Mouse (Mus musculus): ENCODE measurements around the gene Dtx2. TPM values are rescaled to one million over a fixed set of nuclear protein-coding genes. Genes with fewer than 3 reads are reported as not detected.
"Not testable (repeated sequence)": the region's sequence is repeated elsewhere in the genome, so short reads cannot be mapped to it uniquely, and the experiment has no call there.

The Dtx2 gene
- polyA plus RNA-seq, 1 experiment from 2014 or later, result 37.9 TPM

GRCm38 (mm10) chr5:136038258-136039214 lies 43.9 kb downstream of the Dtx2 start, which contains the start of gene Upk3b:
Gene Upk3b (plus strand): TSS chr5:136038496.
- no peak for ATAC-seq (ENCODE audit: low FRiP score, low read depth)
- H3K9me3 ChIP-seq, result no peaks in the 10 kb centered on the region

GRCm38 (mm10) chr5:136040210-136040609 lies 45.6 kb downstream of the Dtx2 start:
- Histone ChIP-seq H3K27me3 (no peaks in the 10 kb centered on the region), H3K9me3 (no peaks in the 10 kb centered on the region), H3K36me3 (no peaks in the 10 kb centered on the region), H3K4me3 (no peak overlapping the region), H3K9ac (no peak overlapping the region), H3K4me2 (replicated peaks) (0 out of 2 replicates have a peak overlapping the region, but pooled peaks have one; percentile 17), H3K27ac (no peak overlapping the region), H3K4me1 (no peaks in the 10 kb centered on the region)
- WGBS, result 50% methylated on average over 5 of the region's 5 CpGs
- ATAC-seq (ENCODE audit: low FRiP score, low read depth), result no peak

More at GRCm38 (mm10) chr5:136038258-136039214, 43.9 kb downstream of the Dtx2 start, which contains the start of gene Upk3b:
- H3K27ac ChIP-seq, result no peak within 1 kb of the TSS
- no peak within 1 kb of the TSS for H3K4me2 ChIP-seq (replicated peaks)
- no peaks in the 10 kb centered on the region for H3K36me3 ChIP-seq
- H3K9ac ChIP-seq, result no peak within 1 kb of the TSS
- H3K4me3 ChIP-seq, result no peak within 1 kb of the TSS
- 66% methylated on average over 17 of the region's 17 CpGs for WGBS
- H3K27me3 ChIP-seq, result no peaks in the 10 kb centered on the region
- H3K4me1 ChIP-seq, result no peaks in the 10 kb centered on the region

- H3K4me1 ChIP-seq, result no peaks in the 10 kb centered on the region
- no peak overlapping the region for H3K27ac ChIP-seq
- no peaks in the 10 kb centered on the region for H3K27me3 ChIP-seq
- H3K4me2 ChIP-seq (replicated peaks), result no peak overlapping the region
- no peak for ATAC-seq (ENCODE audit: low FRiP score, low read depth)
- H3K4me3 ChIP-seq, result no peak overlapping the region
- no peaks in the 10 kb centered on the region for H3K36me3 ChIP-seq
- H3K9ac ChIP-seq, result no peak overlapping the region
- 29% methylated on average over 2 of the region's 2 CpGs for WGBS
- H3K9me3 ChIP-seq, result no peaks in the 10 kb centered on the region
Measured at GRCm38 (mm10) chr5:136041260-136041659, 46.7 kb downstream of the Dtx2 start.

DNA sequence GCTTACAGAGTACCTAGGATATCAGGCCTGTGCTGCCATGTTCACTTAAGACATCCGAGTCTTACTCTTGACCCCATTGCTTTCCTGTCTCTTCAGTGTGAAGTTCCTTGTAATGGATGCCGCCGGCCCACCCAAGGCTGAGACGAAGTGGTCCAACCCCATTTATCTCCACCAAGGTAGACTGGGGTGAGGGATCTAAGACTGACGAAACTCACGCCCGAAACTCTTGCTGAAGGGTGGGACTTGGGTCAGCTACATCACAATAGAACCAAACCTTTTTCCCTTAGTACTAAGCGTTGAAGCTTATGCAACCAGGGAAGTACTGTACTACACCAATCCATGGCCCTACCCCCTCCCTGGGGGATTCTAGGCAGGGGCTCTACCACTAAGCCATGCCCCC lies 47.1 kb downstream of the Dtx2 start:
- H3K36me3 ChIP-seq, result no peaks in the 10 kb centered on the region
- H3K4me2 ChIP-seq (replicated peaks), result no peak overlapping the region
- H3K9me3 ChIP-seq, result no peaks in the 10 kb centered on the region
- no peak overlapping the region for H3K27ac ChIP-seq
- no peaks in the 10 kb centered on the region for H3K27me3 ChIP-seq
- no peak for ATAC-seq (ENCODE audit: low FRiP score, low read depth)
- 95% methylated on average over 8 of the region's 8 CpGs for WGBS
- H3K4me3 ChIP-seq, result no peak overlapping the region
- no peaks in the 10 kb centered on the region for H3K4me1 ChIP-seq
- no peak overlapping the region for H3K9ac ChIP-seq

DNA sequence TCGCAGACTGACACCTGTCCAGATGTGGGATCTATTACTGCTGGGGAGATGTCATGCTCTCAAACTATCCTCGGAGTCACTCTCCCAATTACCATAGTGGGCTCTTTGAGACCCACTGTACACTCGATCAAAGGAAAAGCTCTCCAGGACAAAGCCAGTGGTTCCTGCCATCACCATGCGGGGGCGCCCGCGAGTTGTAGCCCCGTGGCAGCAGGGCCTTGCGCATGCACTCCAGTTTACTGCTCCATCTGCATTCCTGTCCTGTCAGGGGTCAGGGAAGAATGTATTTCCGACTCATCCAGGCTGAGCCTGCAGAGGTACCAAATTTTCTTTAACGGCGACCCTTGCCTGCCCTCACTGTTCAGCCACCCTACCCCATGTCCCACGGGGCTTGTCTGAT lies 50.3 kb downstream of the Dtx2 start:
- no peak overlapping the region for H3K4me2 ChIP-seq (replicated peaks)
- H3K27ac ChIP-seq, result no peak overlapping the region
- ATAC-seq (ENCODE audit: low FRiP score, low read depth), result no peak
- H3K9me3 ChIP-seq, result no peaks in the 10 kb centered on the region
- 62% methylated on average over 13 of the region's 13 CpGs for whole genome bisulfite sequencing
- H3K36me3 ChIP-seq, result no peaks in the 10 kb centered on the region
- H3K4me1 ChIP-seq, result no peaks in the 10 kb centered on the region
- H3K9ac ChIP-seq, result no peak overlapping the region
- H3K4me3 ChIP-seq, result no peak overlapping the region
- H3K27me3 ChIP-seq, result no peaks in the 10 kb centered on the region

- no peak overlapping the region for H3K4me2 ChIP-seq (replicated peaks)
- no peaks in the 10 kb centered on the region for H3K36me3 ChIP-seq
- no peaks in the 10 kb centered on the region for H3K9me3 ChIP-seq
- WGBS, result 43% methylated on average over 9 of the region's 9 CpGs
- no peaks in the 10 kb centered on the region for H3K4me1 ChIP-seq
- no peak overlapping the region for H3K9ac ChIP-seq
- H3K4me3 ChIP-seq, result no peak overlapping the region
- no peak overlapping the region for H3K27ac ChIP-seq
- no peaks in the 10 kb centered on the region for H3K27me3 ChIP-seq
- ATAC-seq (ENCODE audit: low FRiP score, low read depth), result no peak
Measured at GRCm38 (mm10) chr5:136045408-136045807, 50.8 kb downstream of the Dtx2 start.

DNA sequence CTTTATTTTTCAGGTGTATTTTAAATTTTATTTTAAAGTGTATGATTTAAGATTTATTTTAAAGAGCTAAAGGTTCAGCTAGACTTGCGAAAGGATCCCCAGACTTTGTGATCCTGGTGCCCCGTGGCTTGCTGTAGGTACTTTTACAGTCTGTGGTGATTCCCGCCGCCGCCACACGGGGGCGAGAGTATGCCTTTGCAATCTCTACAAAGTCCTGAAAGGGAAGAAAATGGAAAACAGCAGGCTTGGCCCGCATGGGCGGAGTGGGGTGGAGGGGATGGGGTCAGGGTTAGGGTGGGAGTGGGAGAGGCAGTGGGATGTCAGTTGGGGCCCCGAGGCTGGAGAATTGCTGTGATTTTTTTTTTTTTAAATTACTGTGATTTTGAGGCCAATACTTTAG lies 51.4 kb downstream of the Dtx2 start:
- no peaks in the 10 kb centered on the region for H3K4me1 ChIP-seq
- H3K4me2 ChIP-seq (replicated peaks), result no peak overlapping the region
- no peak overlapping the region for H3K27ac ChIP-seq
- no peaks in the 10 kb centered on the region for H3K27me3 ChIP-seq
- H3K4me3 ChIP-seq, result no peak overlapping the region
- WGBS, result 3% methylated on average over 10 of the region's 10 CpGs
- no peak for ATAC-seq (ENCODE audit: low FRiP score, low read depth)
- no peaks in the 10 kb centered on the region for H3K9me3 ChIP-seq
- H3K9ac ChIP-seq, result no peak overlapping the region
- H3K36me3 ChIP-seq, result no peaks in the 10 kb centered on the region

DNA sequence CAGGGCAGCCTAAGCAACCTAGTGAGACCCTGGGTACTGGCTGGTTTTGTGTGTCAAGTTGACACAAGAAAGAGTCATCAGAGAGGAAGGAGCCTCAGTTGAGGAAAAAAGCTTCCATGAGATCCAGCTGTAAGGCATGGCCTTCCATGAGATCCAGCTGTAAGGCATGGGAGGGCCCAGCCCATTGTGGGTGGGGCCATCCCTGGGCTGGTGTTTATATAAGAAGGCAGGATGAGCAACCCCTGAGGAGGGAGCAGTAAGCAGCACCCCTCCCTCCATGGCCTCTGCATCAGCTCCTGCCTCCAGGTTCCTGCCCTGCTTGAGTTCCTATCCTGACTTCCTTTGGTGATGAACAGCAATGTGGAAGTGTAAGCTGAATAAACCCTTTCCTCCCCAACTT lies 53.9 kb downstream of the Dtx2 start:
- not testable (repeated sequence) for H3K4me2 ChIP-seq (replicated peaks); ATAC-seq (ENCODE audit: low FRiP score, low read depth); H3K4me3 ChIP-seq; H3K9me3 ChIP-seq; H3K27ac ChIP-seq; H3K9ac ChIP-seq; H3K27me3 ChIP-seq; H3K36me3 ChIP-seq
- H3K4me1 ChIP-seq, result peaks cover 11% of the 10 kb centered on the region

DNA sequence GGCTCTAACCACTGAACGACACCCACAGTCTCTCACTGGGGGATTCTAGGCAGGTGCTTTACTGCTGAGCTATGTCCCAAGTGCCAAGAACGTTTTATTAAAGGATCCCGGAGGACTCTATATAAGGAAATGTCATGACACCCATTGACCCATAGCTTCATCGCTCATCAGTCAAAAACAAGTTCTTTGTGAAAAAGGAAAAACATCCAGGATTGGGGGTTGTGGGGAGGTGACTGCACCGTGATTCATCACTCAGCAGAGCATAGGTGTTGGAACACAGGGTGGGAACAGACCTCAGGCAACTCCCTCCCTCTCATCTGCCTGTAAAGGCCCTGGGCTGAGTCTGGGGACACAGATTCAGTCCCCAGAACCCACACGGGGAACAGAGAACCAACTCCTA lies 55.3 kb downstream of the Dtx2 start:
- 65% methylated on average over 6 of the region's 6 CpGs for WGBS
- H3K4me3 ChIP-seq, result no peak overlapping the region
- no peaks in the 10 kb centered on the region for H3K9me3 ChIP-seq
- no peak overlapping the region for H3K4me2 ChIP-seq (replicated peaks)
- H3K4me1 ChIP-seq, result peaks cover 11% of the 10 kb centered on the region
- no peak overlapping the region for H3K27ac ChIP-seq
- H3K9ac ChIP-seq, result no peak overlapping the region
- H3K27me3 ChIP-seq, result no peaks in the 10 kb centered on the region
- no peak for ATAC-seq (ENCODE audit: low FRiP score, low read depth)
- H3K36me3 ChIP-seq, result no peaks in the 10 kb centered on the region

GRCm38 (mm10) chr5:136051231-136052085 lies 56.9 kb downstream of the Dtx2 start:
- 17% methylated on average over 10 of the region's 10 CpGs for WGBS

DNA sequence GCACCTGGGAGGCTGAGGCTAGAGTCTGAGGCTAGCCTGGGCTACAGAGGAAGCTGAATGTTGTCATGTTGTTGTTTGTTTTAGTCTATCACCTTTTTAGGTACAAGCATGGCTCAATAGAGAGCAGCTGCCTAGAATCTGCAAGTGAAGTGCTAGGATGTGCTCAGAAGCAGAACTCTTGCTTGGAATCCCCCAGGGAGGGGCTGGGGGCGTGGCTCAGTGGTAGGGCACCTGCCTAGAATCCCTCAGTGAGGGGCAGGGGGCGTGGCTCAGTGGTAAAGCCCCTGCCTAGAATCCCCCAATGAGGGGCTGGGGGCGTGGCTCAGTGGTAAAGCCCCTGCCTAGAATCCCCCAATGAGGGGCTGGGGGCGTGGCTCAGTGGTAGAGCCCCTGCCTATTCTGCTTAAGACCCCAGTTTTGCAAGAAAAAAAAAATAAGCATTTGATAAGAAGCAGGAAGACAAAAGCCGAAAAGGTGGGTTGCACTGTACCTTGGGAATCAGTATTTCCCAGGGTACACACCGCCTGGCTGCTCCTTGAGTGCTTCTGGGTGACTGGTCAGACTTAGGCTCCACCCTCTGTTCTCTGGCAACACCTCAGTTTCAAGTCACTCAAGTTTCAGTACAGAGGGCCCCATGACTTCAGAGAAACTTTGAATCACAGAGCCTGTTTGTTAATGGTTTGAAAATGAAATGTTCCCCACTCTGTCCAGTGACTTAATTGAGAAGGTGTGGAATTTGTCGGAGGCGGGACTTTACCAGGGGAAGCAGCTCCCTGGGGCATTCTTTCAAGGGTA lies 58.5 kb downstream of the Dtx2 start:
- no peak for ATAC-seq (ENCODE audit: low FRiP score, low read depth)
- peaks cover 8% of the 10 kb centered on the region; the same call in 1 of the 2 replicates for H3K27me3 ChIP-seq
- no peak overlapping the region for H3K4me2 ChIP-seq (replicated peaks)
- no peak overlapping the region for H3K27ac ChIP-seq
- H3K36me3 ChIP-seq, result no peaks in the 10 kb centered on the region
- H3K4me1 ChIP-seq, result peaks cover 16% of the 10 kb centered on the region
- WGBS, result 79% methylated on average over 8 of the region's 8 CpGs
- H3K4me3 ChIP-seq, result no peak overlapping the region
- H3K9ac ChIP-seq, result no peak overlapping the region
- no peaks in the 10 kb centered on the region for H3K9me3 ChIP-seq

More at GRCm38 (mm10) chr5:136051231-136052085, 56.9 kb downstream of the Dtx2 start:
- Histone ChIP-seq H3K4me2 (replicated peaks) (no peak overlapping the region), H3K9me3 (no peaks in the 10 kb centered on the region), H3K4me3 (no peak overlapping the region), H3K27ac (peak overlapping the region; percentile 65; the same call in 1 of the 2 replicates), H3K27me3 (no peaks in the 10 kb centered on the region), H3K9ac (no peak overlapping the region), H3K36me3 (no peaks in the 10 kb centered on the region), H3K4me1 (peaks cover 11% of the 10 kb centered on the region)
- ATAC-seq (ENCODE audit: low FRiP score, low read depth), result peak; percentile 81
